Mouse (Mus musculus) hindbrain, embryonic 12.5 days (tissue): ENCODE data around the gene Slc16a11. TPM values are rescaled to one million over a fixed set of nuclear protein-coding genes. Genes with fewer than 3 reads are reported as not detected.

Source experiments
- ATAC-seq: fragments of 200-750 bp; cut with Nextera tagmentation; 2 replicates; pipeline ENCODE4 v1.8.0; 2017; ENCODE audit warnings: moderate TSS enrichment; ENCODE audit not compliant: low FRiP score
- H3K27ac ChIP-seq: fragments of 300-500 bp; sonication (generic); 2 replicates; pipeline ENCODE4 v1.5.1; 2016; ENCODE audit warnings: mild to moderate bottlenecking
- H3K27me3 ChIP-seq: fragments of 300-500 bp; sonication (generic); 2 replicates; pipeline ENCODE4 v1.6.1; 2016; ENCODE audit warnings: mild to moderate bottlenecking
- H3K36me3 ChIP-seq: fragments of 300-500 bp; sonication (generic); 2 replicates; pipeline ENCODE4 v1.6.1; 2016; ENCODE audit warnings: mild to moderate bottlenecking
- H3K4me1 ChIP-seq: fragments of 300-500 bp; sonication (generic); 2 replicates; pipeline ENCODE4 v1.6.1; 2016
- H3K4me2 ChIP-seq: fragments of 300-500 bp; sonication (generic); replicated peaks from 2 replicates; pipeline ENCODE4 v1.6.1; 2016; ENCODE audit warnings: mild to moderate bottlenecking
- H3K4me3 ChIP-seq: fragments of 300-500 bp; sonication (generic); 2 replicates; pipeline ENCODE4 v1.5.1; 2016; ENCODE audit warnings: mild to moderate bottlenecking
- H3K9ac ChIP-seq: fragments of 300-500 bp; sonication (generic); 2 replicates; pipeline ENCODE4 v1.6.1; 2016; ENCODE audit warnings: mild to moderate bottlenecking, moderate library complexity
- H3K9me3 ChIP-seq: fragments of 300-500 bp; sonication (generic); replicated peaks from 2 replicates; pipeline ENCODE4 v1.6.1; 2016; ENCODE audit warnings: mild to moderate bottlenecking
- WGBS: fragments of 180-500 bp; shearing (Covaris S2); methylation state at CpG from one replicate; pipeline ENCODE4 v1.1.7; 2016; 5-methylcytosine and 5-hydroxymethylcytosine counted together
- polyA plus RNA-seq: library from polyadenylated mRNA; unstranded; fragments of >200 nt; fragmentation: Nextera tagmentation; extraction: Ambion mirVana; gene quantifications from 2 replicates; pipeline ENCODE4 v1.2.1, GENCODE M21; 2016

Gene Slc16a11
- polyA plus RNA-seq, 1 experiment from 2014 or later: 2.6 TPM

DNA sequence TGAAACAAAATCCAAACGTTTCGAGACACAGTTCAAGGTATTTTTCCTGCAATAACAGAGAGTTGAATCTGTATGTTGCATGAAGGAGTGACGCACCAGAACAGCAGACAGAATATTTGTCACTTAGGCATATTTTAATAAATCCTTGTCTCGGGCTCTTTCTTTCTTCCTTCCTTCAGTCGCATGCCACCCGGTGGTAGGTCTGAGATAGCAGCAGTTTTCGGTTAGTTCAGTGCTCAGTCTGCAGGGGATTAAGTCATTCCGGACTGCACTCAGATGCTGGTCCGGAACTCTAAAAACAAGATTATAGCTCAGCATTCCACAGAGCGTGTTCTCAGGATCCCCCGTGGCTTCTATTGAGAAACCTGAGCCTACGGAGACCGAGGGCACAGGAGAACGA is 33.2 kb upstream of the Slc16a11 start:
- Histone ChIP-seq H3K9me3 (no peaks in the 10 kb centered on the region; the same call in 1 of the 2 replicates), H3K4me1 (no peaks in the 10 kb centered on the region), H3K4me3 (no peak overlapping the region), H3K27ac (no peak overlapping the region), H3K4me2 (no peak overlapping the region), H3K9ac (no peak overlapping the region), H3K36me3 (no peaks in the 10 kb centered on the region), H3K27me3 (no peaks in the 10 kb centered on the region)
- 38% methylated on average over 14 of the region's 14 CpGs for WGBS
- ATAC-seq: no peak

DNA sequence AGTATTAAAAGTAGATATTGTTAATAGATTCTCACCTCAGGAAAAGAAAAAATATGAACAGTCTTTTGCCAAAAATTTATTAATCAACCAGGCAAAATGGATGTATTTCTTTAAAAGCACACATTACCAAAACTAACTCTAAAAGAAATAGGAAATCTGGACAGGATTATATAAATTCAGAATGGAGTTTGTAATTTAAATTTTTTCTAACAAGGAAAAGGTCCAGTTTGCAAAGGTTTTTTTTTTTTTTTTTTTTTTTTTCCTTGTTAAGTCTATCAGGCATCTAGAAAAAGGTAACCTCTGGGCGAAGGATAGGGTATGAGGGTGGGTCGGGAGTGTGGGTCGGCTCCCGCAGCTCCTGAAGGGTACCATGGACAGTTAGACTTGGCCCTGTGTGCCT is 32.1 kb upstream of the Slc16a11 start:
- no peaks in the 10 kb centered on the region for H3K27me3 ChIP-seq
- no peak overlapping the region for H3K4me3 ChIP-seq
- no peak overlapping the region for H3K4me2 ChIP-seq
- H3K9ac ChIP-seq: no peak overlapping the region
- no peak for ATAC-seq
- WGBS: 85% methylated on average over 4 of the region's 4 CpGs
- no peaks in the 10 kb centered on the region for H3K4me1 ChIP-seq
- no peak overlapping the region for H3K27ac ChIP-seq
- no peaks in the 10 kb centered on the region for H3K36me3 ChIP-seq
- no peaks in the 10 kb centered on the region; the same call in 1 of the 2 replicates for H3K9me3 ChIP-seq

DNA sequence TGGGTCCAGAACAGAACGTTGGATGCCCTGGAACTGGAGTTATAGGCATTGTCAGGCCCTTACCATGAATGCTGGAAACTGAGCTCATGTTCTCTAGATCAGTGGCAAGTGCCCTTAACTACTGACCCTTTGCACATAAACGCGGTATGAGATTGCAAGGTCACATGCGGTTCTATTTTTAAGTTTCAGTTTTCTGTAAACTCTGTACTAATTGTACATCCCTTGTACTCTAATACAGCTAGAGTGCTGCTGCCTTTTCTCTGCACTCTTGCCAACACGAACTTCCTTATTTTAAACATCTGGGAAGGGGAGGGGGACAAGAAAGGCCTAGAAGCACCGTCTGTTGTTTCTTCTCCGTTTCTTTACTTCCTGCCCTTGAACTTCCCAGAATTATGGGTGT is 27.4 kb upstream of the Slc16a11 start:
- ATAC-seq: no peak
- no peak overlapping the region for H3K4me3 ChIP-seq
- no peak overlapping the region for H3K9ac ChIP-seq
- no peak overlapping the region for H3K27ac ChIP-seq
- 78% methylated on average over 7 of the region's 7 CpGs for WGBS
- H3K4me1 ChIP-seq: no peaks in the 10 kb centered on the region
- H3K36me3 ChIP-seq: no peaks in the 10 kb centered on the region
- H3K27me3 ChIP-seq: no peaks in the 10 kb centered on the region
- no peak overlapping the region for H3K4me2 ChIP-seq
- no peaks in the 10 kb centered on the region for H3K9me3 ChIP-seq

DNA sequence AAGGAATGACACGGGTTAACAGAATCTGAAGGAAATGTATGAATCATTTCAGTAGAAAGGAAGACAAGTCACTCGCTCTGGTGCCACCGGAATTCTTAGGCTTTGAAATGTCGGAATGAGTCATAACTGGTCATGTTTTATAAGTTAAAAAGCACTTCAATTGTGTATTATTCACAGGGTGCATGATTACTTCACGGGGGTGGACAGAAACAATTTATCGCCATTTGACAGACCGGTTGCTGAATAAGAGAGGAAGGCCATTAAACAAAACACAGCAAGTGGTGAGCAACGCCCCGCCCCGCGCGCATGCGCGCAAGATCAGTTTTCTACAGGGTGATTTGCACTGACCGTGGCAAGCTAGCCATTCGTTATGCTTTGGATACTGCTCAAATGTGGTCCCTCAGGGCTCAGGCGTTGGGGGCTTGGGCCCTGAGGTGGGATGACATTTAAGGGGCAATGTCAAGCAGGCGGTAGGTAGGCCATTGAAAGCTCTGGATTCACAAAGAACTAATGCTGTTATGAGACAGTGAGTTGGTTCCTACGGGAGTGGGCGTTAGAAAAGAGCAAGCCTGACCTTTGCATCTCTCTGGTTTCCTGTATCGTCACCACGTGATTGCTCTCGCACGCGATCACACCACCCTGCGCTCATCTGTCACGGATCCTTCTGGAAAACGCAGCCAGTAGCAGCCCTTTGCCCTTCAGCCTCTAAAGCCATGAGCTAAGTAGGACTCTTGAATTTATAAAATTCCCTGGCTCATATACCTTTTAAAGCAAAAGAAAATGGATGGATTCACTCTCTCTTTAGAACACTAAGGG is 23.0 kb upstream of the Slc16a11 start:
- H3K4me3 ChIP-seq: no peak overlapping the region
- no peaks in the 10 kb centered on the region for H3K27me3 ChIP-seq
- ATAC-seq: no peak
- no peaks in the 10 kb centered on the region for H3K9me3 ChIP-seq
- H3K4me2 ChIP-seq: no peak overlapping the region
- no peak overlapping the region for H3K27ac ChIP-seq
- WGBS: 80% methylated on average over 28 of the region's 28 CpGs
- no peak overlapping the region for H3K9ac ChIP-seq
- no peaks in the 10 kb centered on the region; the same call in 1 of the 2 replicates for H3K4me1 ChIP-seq
- no peaks in the 10 kb centered on the region for H3K36me3 ChIP-seq

DNA sequence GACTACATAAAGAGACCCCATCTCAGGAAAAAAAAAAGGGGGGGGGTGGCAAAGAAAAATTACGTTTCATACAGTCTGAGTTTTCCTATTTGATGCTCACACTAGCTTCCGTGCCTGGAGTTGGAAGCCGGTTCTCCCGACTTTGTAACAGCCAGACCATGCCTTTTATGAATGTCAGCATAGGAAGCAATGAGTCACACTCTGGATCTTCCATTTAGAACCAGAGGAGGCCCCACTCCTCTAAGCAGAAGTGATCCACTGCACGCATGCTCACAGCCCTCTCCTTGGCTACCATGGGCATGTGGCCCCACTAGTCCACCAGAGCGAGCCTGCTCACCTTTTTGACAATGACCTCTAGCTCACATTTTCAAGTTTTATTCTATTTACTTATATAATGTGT is 21.4 kb upstream of the Slc16a11 start:
- WGBS: 81% methylated on average over 6 of the region's 6 CpGs
- H3K9me3 ChIP-seq: no peaks in the 10 kb centered on the region
- H3K4me1 ChIP-seq: no peaks in the 10 kb centered on the region; the same call in 1 of the 2 replicates
- no peak overlapping the region for H3K4me3 ChIP-seq
- H3K9ac ChIP-seq: no peak overlapping the region
- no peaks in the 10 kb centered on the region for H3K27me3 ChIP-seq
- no peak overlapping the region for H3K27ac ChIP-seq
- H3K4me2 ChIP-seq: no peak overlapping the region
- no peaks in the 10 kb centered on the region for H3K36me3 ChIP-seq
- no peak for ATAC-seq

DNA sequence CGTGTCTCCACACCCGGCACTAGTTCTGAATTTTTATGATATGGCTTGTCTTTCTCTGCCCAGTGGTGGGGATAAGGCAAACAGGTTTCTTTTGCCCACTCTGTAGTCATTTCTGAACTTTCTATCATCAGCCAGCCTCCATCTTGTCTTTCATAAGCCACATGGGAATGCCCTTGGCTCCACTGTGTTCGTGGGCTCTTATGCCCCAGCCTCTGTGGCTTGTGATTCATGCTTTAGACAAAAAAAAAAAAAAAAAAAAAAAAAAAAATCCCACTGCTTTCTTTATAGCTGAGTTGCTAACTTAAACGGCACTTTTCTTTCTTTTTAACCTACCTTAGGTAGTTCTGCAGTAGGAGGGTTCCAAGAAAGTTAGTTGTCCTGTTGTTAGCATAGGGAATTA is 20.4 kb upstream of the Slc16a11 start:
- no peaks in the 10 kb centered on the region for H3K27me3 ChIP-seq
- 85% methylated on average over 4 of the region's 4 CpGs for WGBS
- H3K4me1 ChIP-seq: no peaks in the 10 kb centered on the region; the same call in 1 of the 2 replicates
- no peak overlapping the region for H3K9ac ChIP-seq
- H3K9me3 ChIP-seq: no peaks in the 10 kb centered on the region
- H3K4me3 ChIP-seq: no peak overlapping the region
- H3K36me3 ChIP-seq: no peaks in the 10 kb centered on the region
- ATAC-seq: no peak
- H3K4me2 ChIP-seq: no peak overlapping the region
- H3K27ac ChIP-seq: no peak overlapping the region

DNA sequence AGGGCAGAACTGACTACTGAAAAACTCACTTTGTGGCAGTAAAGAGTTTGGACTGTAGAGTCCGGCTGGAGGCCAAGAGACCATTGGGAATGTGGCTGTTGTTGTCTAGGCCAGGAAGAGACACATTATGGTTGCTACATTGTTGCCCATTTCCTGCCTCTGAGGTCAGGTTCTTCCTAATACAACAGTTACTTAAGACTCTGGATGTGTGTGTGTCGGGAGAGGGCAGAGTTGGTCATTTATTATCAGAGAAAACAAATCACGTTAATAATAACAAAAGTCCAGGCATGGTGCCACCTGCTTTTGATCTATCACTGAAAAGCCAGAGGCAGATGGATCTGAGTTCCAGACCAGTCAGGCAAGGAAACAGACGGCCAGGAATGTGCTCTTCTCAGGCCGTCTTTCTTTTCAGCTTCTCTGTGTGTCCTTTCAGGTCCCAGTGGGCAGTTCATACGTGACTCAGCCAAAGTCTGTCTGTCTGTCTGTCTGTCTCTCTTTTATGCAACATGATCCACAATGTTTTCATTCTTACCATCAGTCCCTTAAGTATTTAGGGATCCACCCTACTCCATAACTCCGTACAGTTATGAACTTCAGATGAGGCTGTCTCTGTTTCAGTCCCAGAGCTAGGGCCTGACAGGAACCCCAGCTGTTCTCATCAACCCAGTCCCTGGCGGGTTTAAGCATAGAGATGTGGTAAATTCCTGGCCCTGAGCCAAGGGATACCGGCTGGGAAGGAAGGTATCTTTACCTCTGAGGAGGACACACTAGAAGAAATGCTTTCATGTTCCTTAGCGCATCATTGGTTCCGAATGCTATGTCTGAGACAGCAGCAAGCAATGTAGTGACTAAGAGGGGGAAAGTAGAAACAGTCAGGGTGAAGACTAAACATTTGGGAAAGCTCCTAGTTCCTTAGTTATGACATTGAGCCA is 18.9 kb upstream of the Slc16a11 start:
- Histone ChIP-seq H3K4me3 (no peak overlapping the region), H3K4me1 (no peaks in the 10 kb centered on the region; the same call in 1 of the 2 replicates), H3K27ac (no peak overlapping the region), H3K36me3 (no peaks in the 10 kb centered on the region), H3K27me3 (no peaks in the 10 kb centered on the region), H3K9me3 (no peaks in the 10 kb centered on the region), H3K9ac (no peak overlapping the region), H3K4me2 (no peak overlapping the region)
- no peak for ATAC-seq
- WGBS: 54% methylated on average over 11 of the region's 11 CpGs

DNA sequence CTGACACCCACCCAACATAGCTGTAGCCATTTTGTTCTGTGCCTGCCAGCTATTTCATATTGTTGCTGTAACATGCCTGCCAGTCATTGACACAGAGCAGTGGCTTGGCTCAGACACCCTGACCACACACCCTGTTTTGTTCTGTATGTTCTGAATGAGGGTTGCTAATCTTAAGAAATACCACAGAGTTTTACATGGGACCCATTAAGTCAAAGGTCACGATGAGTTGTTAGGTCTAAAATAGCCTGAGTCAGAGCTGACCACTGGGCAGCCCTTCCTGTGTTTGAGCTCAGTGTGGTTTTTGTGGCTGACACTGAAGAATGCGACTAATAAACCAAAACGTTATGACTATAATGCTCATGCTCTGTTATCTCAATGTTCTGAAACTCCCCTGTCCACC is 14.2 kb upstream of the Slc16a11 start:
- Histone ChIP-seq H3K9me3 (no peaks in the 10 kb centered on the region), H3K36me3 (no peaks in the 10 kb centered on the region), H3K4me2 (no peak overlapping the region), H3K4me3 (no peak overlapping the region), H3K27ac (no peak overlapping the region), H3K27me3 (no peaks in the 10 kb centered on the region), H3K4me1 (no peaks in the 10 kb centered on the region; the same call in none of the 2 replicates), H3K9ac (no peak overlapping the region)
- WGBS: 92% methylated on average over 3 of the region's 3 CpGs
- ATAC-seq: no peak

DNA sequence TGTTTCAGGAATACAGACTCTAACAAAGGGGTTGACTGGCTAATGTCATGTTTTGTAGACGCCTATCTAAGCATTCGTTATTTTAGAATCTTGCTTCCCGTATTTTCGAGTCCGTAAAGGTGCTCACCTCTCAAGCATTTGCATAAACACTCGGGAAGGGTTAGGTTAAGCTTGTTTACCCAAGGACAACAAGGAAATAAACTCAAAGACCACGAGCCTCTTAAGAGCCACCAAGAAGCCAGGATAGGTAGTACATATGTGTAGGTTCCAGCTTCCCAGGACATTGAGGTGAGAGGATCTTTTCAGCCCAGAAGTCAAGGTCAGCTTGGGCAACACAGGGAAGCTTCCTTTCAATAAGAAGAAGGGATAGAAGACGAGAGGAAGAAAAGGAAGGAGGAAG is 13.4 kb upstream of the Slc16a11 start:
- Histone ChIP-seq H3K4me1 (no peaks in the 10 kb centered on the region; the same call in 1 of the 2 replicates), H3K27me3 (no peaks in the 10 kb centered on the region), H3K9ac (no peak overlapping the region), H3K36me3 (no peaks in the 10 kb centered on the region), H3K4me3 (no peak overlapping the region), H3K4me2 (no peak overlapping the region), H3K9me3 (no peaks in the 10 kb centered on the region), H3K27ac (no peak overlapping the region)
- no peak for ATAC-seq
- WGBS: 79% methylated on average over 8 of the region's 8 CpGs

DNA sequence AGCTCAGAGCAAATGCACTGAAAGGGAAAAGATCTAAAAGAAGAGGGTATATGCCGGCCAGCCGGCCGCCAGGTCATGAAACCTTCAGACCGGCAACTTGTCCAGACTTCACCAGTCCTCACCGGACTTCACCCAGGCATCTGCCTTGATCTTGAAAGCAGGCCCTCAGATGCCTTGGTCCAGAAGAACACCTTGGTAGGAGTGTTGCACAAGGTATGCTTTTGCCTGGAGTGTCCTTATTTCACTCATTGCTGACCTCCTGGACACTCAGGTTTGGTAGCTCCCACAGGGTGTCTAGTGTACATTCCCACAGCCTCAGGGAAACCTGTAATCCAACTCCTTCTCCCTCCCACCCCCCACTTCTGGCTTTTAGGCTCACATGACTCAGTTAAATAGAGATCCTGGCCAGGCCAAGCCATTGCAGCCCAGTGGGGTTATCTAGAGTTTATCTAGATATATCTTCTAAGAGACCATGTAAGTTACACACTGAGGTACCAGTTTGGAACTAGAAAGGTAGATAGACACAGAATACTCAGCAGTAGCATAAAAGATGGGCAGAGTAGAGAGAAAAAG is 12.4 kb upstream of the Slc16a11 start:
- 92% methylated on average over 5 of the region's 5 CpGs for WGBS

DNA sequence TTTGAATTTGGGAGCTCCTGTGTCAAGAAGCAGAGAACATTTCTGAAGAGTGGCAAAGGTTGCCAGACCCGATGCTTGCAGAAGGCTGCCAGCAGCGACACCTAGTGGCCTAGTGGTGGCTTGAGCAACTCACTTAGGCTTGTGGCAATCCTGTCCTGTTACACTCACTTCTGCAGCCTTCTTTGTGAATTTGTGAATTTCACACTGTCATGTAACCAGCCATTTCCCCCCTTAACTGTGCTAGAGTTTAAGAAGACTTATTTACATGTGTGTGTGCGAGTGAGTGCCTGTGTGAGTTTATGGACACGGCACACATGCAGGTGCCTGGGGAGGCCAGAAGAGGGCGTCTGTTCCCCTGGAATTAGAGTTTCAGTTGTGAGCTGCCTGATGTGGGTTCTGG is 10.9 kb upstream of the Slc16a11 start:
- Histone ChIP-seq H3K27ac (no peak overlapping the region), H3K36me3 (no peaks in the 10 kb centered on the region), H3K4me3 (no peak overlapping the region), H3K27me3 (no peaks in the 10 kb centered on the region), H3K9me3 (no peaks in the 10 kb centered on the region), H3K9ac (no peak overlapping the region), H3K4me2 (no peak overlapping the region), H3K4me1 (no peaks in the 10 kb centered on the region; the same call in 1 of the 2 replicates)
- ATAC-seq: no peak
- WGBS: 39% methylated on average over 5 of the region's 5 CpGs

More for the DNA sequence above, 12.4 kb upstream of the Slc16a11 start:
- no peak for ATAC-seq
- Histone ChIP-seq H3K9me3 (no peaks in the 10 kb centered on the region), H3K9ac (no peak overlapping the region), H3K36me3 (no peaks in the 10 kb centered on the region), H3K27ac (no peak overlapping the region), H3K4me1 (no peaks in the 10 kb centered on the region; the same call in 1 of the 2 replicates), H3K4me2 (no peak overlapping the region), H3K4me3 (no peak overlapping the region), H3K27me3 (no peaks in the 10 kb centered on the region)

DNA sequence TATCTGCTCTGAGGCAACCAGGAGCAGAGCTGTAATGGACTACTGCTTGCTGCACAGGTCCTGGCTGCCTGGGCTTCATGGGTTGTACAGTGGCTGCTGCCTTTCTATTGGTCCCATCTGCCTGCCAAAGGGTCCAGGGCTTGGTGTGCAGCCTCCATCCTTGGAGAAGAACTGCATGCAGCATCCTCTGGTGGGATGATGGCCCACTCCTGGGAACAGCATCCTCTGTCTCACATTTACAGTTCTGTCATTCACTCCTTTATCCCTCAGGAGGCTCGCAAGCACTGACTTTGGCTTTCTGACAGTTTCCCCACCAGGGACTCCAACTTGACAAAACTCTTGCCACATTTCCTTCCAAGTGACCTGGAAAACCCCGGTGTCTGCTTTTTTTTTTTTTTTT is 5.8 kb upstream of the Slc16a11 start:
- H3K4me1 ChIP-seq: no peaks in the 10 kb centered on the region
- H3K36me3 ChIP-seq: no peaks in the 10 kb centered on the region
- H3K27ac ChIP-seq: no peak overlapping the region
- no peaks in the 10 kb centered on the region for H3K9me3 ChIP-seq
- no peak overlapping the region for H3K9ac ChIP-seq
- 83% methylated on average over 2 of the region's 2 CpGs for WGBS
- no peak overlapping the region for H3K4me3 ChIP-seq
- H3K4me2 ChIP-seq: no peak overlapping the region
- H3K27me3 ChIP-seq: peaks cover 6% of the 10 kb centered on the region; the same call in 1 of the 2 replicates
- no peak for ATAC-seq
